Mouse (Mus musculus) brain, embryonic 14.5 days (tissue): ENCODE results near the gene Atp5g1. TPM values are rescaled to one million over a fixed set of nuclear protein-coding genes. Genes with fewer than 3 reads are reported as not detected.
A peak's percentile ranks its signal among the peaks of the same experiment; 100 is the strongest.

Experiments used
- DNase-seq: peaks from one replicate; pipeline ENCODE4 v3.0.0-alpha.2; 2011; ENCODE audit warnings: low read depth
- CTCF ChIP-seq: fragments of 200-500 bp; IDR thresholded peaks from 2 replicates; pipeline ENCODE4 v1.5.1; 2012; ENCODE audit warnings: inconsistent platforms, mild to moderate bottlenecking, moderate library complexity, borderline replicate concordance; ENCODE audit not compliant: insufficient read depth, insufficient read length; ENCODE audit errors: extremely low read depth
- POLR2A ChIP-seq: fragments of 200-500 bp; IDR thresholded peaks from 2 replicates; pipeline ENCODE4 v1.6.1; 2012; ENCODE audit warnings: mild to moderate bottlenecking, inconsistent platforms, borderline replicate concordance; ENCODE audit not compliant: poor library complexity, insufficient read depth, insufficient read length, severe bottlenecking; ENCODE audit errors: extremely low read depth
- polyA plus RNA-seq: library from polyadenylated mRNA; depleted of rRNA; stranded (reverse); fragments of >200 nt; gene quantifications from 2 replicates; pipeline ENCODE4 v1.2.3, GENCODE M21; 2012; rRNA removed

The Atp5g1 gene
- polyA plus RNA-seq, 1 experiment: 312 TPM

GRCm38 (mm10) chr11:96034596-96035052 is 40.8 kb downstream of the Atp5g1 start, which contains the start of gene Snf8:
TSS of gene Snf8 (plus strand) at chr11:96034885.
- TF ChIP-seq CTCF: no peak
- TF ChIP-seq POLR2A: peak; percentile 33; the same call in 1 of the 2 replicates
- DNase-seq: peak; percentile 98

- no peak for DNase-seq
- TF ChIP-seq CTCF: no peak
- no peak for TF ChIP-seq POLR2A
Observed at GRCm38 (mm10) chr11:96034116-96034515, 41.4 kb downstream of the Atp5g1 start.

- TF ChIP-seq CTCF (no peak), POLR2A (no peak)
- peak; percentile 35 for DNase-seq
Observed at GRCm38 (mm10) chr11:96033264-96033663, 42.2 kb downstream of the Atp5g1 start.

GRCm38 (mm10) chr11:96031701-96032100 is 43.8 kb downstream of the Atp5g1 start:
- no peak for TF ChIP-seq POLR2A
- no peak for TF ChIP-seq CTCF
- no peak for DNase-seq

GRCm38 (mm10) chr11:96030571-96030970 is 44.9 kb downstream of the Atp5g1 start:
- TF ChIP-seq CTCF (no peak), POLR2A (no peak)

GRCm38 (mm10) chr11:96028130-96028529 is 47.3 kb downstream of the Atp5g1 start:
- no peak for TF ChIP-seq CTCF
- TF ChIP-seq POLR2A: no peak
- DNase-seq: no peak

More at GRCm38 (mm10) chr11:96030571-96030970, 44.9 kb downstream of the Atp5g1 start:
- DNase-seq: no peak

- TF ChIP-seq POLR2A (no peak), CTCF (no peak)
- no peak for DNase-seq
Observed at GRCm38 (mm10) chr11:96020622-96021021, 54.8 kb downstream of the Atp5g1 start.

Other genes with a start within 250 kb of the Atp5g1 start
- 1.4 and 1.5 TPM in 2 replicates for gene Gngt2, start 238.5 kb downstream of the Atp5g1 start, polyA plus RNA-seq
- gene Abi3, start 233.2 kb downstream of the Atp5g1 start, polyA plus RNA-seq: 2.7 and 3.3 TPM in 2 replicates
- 0.06 TPM in 1 of 2 replicates, not detected in the other for gene B4galnt2, start 160.8 kb downstream of the Atp5g1 start, polyA plus RNA-seq
- 11.9 and 13.4 TPM in 2 replicates for gene Igf2bp1, start 69.7 kb downstream of the Atp5g1 start, polyA plus RNA-seq
- not detected in 2 replicates for gene Gip, start 51.1 kb downstream of the Atp5g1 start, polyA plus RNA-seq
- 52.7 and 60.8 TPM in 2 replicates for gene Snf8, start 40.8 kb downstream of the Atp5g1 start, polyA plus RNA-seq
- gene Ube2z, start 10.3 kb downstream of the Atp5g1 start, polyA plus RNA-seq: 57.9 and 62.6 TPM in 2 replicates
- not detected in 2 replicates for gene Calcoco2, start 36.3 kb upstream of the Atp5g1 start, polyA plus RNA-seq
- 0.71 and 0.86 TPM in 2 replicates for gene Ttll6, start 58.1 kb upstream of the Atp5g1 start, polyA plus RNA-seq
- not detected in 2 replicates for gene Hoxb13, start 118.6 kb upstream of the Atp5g1 start, polyA plus RNA-seq
- 0.04 and 0.06 TPM in 2 replicates for gene Hoxb9, start 195.8 kb upstream of the Atp5g1 start, polyA plus RNA-seq
- 0.38 and 19.0 TPM in 2 replicates for gene Hoxb8, start 206.2 kb upstream of the Atp5g1 start, polyA plus RNA-seq
- 0.11 and 2.4 TPM in 2 replicates for gene Hoxb7, start 211.0 kb upstream of the Atp5g1 start, polyA plus RNA-seq
- 0.68 and 14.3 TPM in 2 replicates for gene Hoxb6, start 216.8 kb upstream of the Atp5g1 start, polyA plus RNA-seq
- gene Hoxb5, start 227.7 kb upstream of the Atp5g1 start, polyA plus RNA-seq: 3.3 and 43.9 TPM in 2 replicates
- gene Hoxb4, start 242.6 kb upstream of the Atp5g1 start, polyA plus RNA-seq: 0.72 and 6.6 TPM in 2 replicates
- 4.6 and 41.7 TPM in 2 replicates for gene Hoxb3, start 247.7 kb upstream of the Atp5g1 start, polyA plus RNA-seq